Mouse (Mus musculus) gonadal fat pad, adult 2 months (tissue): ENCODE results near the gene Atf7ip. TPM values are rescaled to one million over a fixed set of nuclear protein-coding genes. Genes with fewer than 3 reads are reported as not detected.
A peak's percentile ranks its signal among the peaks of the same experiment; 100 is the strongest.

Source experiments
- DNase-seq: peaks from one replicate; pipeline ENCODE4 v3.0.0-alpha.2; 2012; ENCODE audit warnings: low read depth
- polyA plus RNA-seq: library from polyadenylated mRNA; depleted of rRNA; stranded (reverse); fragments of >200 nt; gene quantifications from 2 replicates; pipeline ENCODE4 v1.2.3, GENCODE M21; 2012; rRNA removed

Atf7ip gene
- polyA plus RNA-seq, 1 experiment: 14.7 TPM

DNA sequence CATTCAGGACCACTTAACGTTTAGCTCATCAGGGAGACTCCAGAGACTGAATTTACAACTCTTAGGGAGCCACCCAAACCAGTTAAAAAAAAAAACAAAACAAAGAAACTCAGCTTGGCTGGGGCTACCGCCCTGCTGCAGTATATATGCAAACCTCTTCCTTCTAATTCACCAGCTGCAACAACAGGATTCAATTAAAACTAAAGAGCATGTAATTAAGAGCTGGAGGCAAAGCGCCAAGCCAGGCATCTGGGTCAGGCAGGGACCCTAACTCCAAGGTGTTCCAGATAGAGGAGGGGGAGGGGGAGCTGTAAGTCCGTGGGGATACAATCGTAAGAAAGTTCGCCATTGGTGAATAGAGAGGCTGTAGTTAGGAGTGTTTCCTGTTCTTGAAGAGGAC lies 140.2 kb downstream of the Atf7ip start:
- DNase-seq: no peak

DNA sequence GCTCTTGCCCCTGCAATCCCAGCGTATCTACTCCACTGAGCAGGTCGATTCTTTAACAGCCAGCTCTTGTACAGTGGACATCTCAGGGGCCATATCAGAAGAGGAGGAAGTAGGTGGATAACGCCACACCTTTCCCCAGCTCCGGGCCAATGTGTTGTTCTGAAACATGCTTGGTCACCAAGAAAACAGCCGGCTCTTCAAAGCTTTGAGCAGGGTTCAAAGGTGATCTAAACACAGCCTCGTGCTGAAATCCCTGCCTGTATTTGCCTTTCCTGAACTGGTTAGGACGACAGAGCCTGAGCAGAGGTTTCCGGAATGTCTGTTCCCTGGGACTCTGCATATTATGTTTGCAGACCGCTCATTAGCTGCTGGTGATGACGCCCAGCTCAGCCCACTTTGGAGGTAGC lies 141.5 kb downstream of the Atf7ip start:
- no peak for DNase-seq

DNA sequence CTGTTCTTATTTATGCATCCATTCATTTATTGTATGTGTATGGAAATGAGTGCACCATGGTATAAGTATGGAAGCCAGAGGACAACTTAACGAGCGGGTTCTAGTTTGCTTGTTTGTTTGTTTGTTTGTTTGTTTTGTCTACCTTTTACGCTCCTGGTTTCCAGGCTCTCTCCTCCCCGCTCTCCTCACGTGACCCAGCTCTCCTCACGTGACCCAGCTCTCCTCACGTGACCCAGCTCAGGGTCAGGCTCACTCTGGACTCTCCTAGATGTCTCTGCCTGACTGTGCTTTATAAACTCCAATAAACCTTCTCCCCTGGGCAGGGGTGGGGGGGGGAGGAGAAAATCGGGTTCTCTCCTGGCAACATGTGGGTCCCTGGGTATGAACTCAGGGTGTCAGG lies 144.7 kb downstream of the Atf7ip start:
- no peak for DNase-seq

DNA sequence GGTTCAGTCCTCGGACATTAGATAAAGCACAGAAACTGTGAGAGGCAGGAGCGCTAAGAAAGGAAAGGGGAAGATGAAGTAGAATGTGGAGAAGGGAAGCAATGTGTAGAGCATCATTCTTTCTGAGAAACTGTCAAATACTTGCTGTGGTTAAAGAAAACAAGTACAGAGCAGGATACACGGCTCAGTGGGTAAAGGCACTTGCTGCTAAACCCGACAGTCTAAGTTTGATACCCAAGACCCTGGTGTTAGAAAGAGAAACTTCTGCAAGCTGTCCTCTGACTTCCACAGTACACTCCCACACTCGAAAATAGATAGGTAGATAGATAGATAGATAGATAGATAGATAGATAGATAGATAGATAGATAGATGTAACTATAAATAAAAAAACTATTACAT lies 147.4 kb downstream of the Atf7ip start:
- DNase-seq: no peak

DNA sequence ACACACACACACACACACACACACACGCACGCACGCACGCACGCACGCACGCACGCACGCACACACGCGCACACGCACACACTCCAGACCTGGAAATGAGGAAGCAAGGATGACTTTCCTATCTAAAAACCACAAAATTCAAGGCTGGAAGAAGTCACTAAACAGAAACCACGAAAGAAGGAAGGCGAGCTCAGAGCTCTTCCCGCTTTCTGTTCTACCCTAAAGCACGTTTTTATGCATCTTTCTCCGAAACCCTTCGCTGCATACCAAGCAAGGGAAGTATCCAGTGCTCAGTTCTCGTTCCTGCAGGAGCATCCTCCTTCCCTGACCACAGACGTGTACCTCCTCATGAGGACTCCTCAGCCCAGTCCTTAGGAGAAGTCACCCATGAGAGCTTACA lies 148.5 kb downstream of the Atf7ip start:
- no peak for DNase-seq

DNA sequence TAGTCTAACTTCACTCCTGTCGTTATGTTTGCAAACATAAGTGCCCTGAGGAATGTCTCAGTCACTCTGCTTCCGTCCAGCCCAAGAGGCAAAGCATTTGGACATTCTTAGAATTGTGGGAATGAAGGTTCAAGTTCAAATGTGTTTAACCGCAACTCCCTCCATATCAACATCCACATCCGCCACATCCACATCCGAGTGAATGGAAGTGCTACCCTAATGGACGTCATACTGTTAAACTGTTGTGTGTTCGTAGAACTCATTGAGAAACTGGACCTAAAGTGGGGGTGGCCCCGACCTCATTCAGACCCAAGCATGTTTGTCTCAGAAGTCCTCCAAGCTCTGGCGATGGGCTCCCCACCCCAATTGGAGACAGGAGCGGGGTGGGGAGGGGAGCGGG lies 149.8 kb downstream of the Atf7ip start:
- DNase-seq: no peak

DNA sequence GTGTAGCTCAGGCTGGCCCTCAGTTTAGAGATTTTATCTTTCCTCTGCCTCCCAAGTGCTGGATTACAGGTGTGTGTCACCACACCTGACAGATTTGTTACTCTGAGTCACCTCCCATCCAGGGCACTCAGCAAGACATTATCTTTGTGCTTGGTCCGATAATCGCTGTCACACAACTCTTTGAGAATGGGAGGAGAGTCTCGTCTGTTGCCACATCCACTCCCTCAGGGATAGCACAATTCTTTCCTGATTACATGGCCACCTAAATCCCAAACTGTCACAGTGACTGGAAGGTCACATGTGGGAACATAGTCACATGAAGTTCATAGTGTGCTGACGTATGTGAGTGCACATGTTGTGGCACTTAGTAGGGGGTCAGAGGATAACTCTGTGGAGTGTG lies 152.3 kb downstream of the Atf7ip start:
- peak; percentile 83 for DNase-seq

DNA sequence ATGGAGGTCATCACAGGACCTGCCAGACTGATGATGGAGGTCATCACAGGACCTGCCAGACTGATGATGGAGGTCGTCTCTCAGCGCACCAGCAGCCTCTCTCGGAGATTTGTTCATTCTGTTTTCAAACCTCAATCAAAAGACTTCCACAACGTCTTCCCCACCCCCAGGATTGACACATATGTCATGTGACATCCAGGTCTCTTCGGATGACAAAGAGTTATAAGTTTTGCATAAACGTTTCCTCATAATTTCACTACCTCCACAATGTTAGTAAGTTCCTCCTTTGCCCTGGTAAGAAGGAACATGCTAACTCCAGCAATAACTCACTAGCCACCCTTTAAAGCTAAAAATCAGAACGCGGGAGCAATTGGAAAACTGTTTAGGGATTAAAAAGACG lies 153.3 kb downstream of the Atf7ip start:
- DNase-seq: no peak

Other genes with a start within 250 kb of the Atf7ip start
- gene Gm8994, start 178.6 kb upstream of the Atf7ip start, polyA plus RNA-seq: not detected in 2 replicates
- gene E330021D16Rik, start 90.6 kb upstream of the Atf7ip start, polyA plus RNA-seq: not detected in 2 replicates
- gene Plbd1, start 155.8 kb downstream of the Atf7ip start, polyA plus RNA-seq: 21.5 and 35.8 TPM in 2 replicates